Mouse (Mus musculus): ENCODE measurements around the gene Arl6ip5. TPM values are rescaled to one million over a fixed set of nuclear protein-coding genes. Genes with fewer than 3 reads are reported as not detected.

Gene Arl6ip5
- polyA plus RNA-seq, 1 experiment from 2014 or later, result 45.0 TPM

DNA sequence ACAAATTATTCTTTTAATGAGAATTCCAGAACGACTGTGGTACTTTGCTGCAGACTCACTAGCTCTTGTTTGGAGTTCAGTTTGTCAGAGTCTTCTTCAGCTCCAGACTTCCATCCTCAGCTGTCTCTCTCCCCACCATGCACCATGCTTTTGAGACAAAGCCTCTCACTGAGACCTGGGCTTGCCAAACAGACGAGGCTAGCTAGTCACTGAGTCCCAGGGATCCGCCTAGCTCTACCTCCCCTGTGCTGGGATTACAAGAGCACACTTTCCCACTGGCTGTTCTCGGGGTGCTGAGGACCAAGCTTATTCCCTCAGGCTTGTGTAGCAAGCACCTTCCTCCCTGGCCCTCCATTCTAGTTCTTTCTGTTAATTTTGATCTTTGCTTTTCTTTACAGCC, 13.1 kb downstream of the Arl6ip5 start:
- H3K27ac ChIP-seq, result peak overlapping the region; percentile 68
- H3K36me3 ChIP-seq, result 0 out of 2 replicates have a peak, but pooled peaks cover 3% of the 10 kb centered on the region
- H3K9ac ChIP-seq (replicated peaks), result no peak overlapping the region
- H3K4me2 ChIP-seq, result no peak overlapping the region
- whole genome bisulfite sequencing, result 81% methylated on average over 4 of the region's 4 CpGs
- H3K27me3 ChIP-seq, result 0 out of 2 replicates have a peak, but pooled peaks cover 10% of the 10 kb centered on the region
- H3K4me3 ChIP-seq (replicated peaks), result no peak overlapping the region
- H3K9me3 ChIP-seq, result no peaks in the 10 kb centered on the region
- ATAC-seq (ENCODE audit: insufficient number of reproducible peaks, insufficient read depth, low FRiP score, low TSS enrichment, low read depth), result no peak
- peaks cover 19% of the 10 kb centered on the region for H3K4me1 ChIP-seq (replicated peaks)

- peaks cover 7% of the 10 kb centered on the region; the same call in 1 of the 2 replicates for H3K36me3 ChIP-seq
- H3K27me3 ChIP-seq, result peaks cover 13% of the 10 kb centered on the region; the same call in 1 of the 2 replicates
- H3K4me3 ChIP-seq (replicated peaks), result no peak overlapping the region
- H3K9me3 ChIP-seq, result no peaks in the 10 kb centered on the region
- H3K9ac ChIP-seq (replicated peaks), result no peak overlapping the region
- H3K27ac ChIP-seq, result no peak overlapping the region
- H3K4me1 ChIP-seq (replicated peaks), result peaks cover 19% of the 10 kb centered on the region
- no peak for ATAC-seq (ENCODE audit: insufficient number of reproducible peaks, insufficient read depth, low FRiP score, low TSS enrichment, low read depth)
- no peak overlapping the region for H3K4me2 ChIP-seq
- 95% methylated on average over 8 of the region's 8 CpGs for WGBS
Observed at GRCm38 (mm10) chr6:97224505-97224904, 14.0 kb downstream of the Arl6ip5 start.

DNA sequence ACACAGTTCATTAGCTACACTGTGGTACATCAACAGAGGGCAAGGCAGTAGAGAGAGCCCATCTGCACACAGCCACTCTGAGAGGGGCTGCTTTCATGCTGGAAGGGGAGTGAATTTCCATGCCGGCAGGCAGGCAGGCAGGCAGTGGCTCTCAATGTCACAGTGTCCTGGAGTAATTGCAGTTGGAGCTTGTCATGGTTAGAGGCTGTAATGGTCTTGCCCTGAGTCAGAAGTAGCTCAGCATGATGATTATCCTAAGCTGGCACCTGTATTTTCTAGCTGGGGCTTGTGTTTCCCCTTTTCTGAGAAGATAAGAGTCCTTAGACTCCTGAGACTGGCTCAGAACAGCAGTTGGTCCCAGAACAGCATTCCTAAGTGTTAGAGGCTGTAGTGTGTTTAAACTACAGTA, 15.6 kb downstream of the Arl6ip5 start:
- Histone ChIP-seq H3K9ac (replicated peaks) (no peak overlapping the region), H3K4me3 (replicated peaks) (no peak overlapping the region), H3K27ac (no peak overlapping the region), H3K4me2 (no peak overlapping the region), H3K27me3 (peaks cover 17% of the 10 kb centered on the region), H3K4me1 (replicated peaks) (peaks cover 18% of the 10 kb centered on the region), H3K9me3 (no peaks in the 10 kb centered on the region), H3K36me3 (peaks cover 18% of the 10 kb centered on the region; the same call in 1 of the 2 replicates)
- no peak for ATAC-seq (ENCODE audit: insufficient number of reproducible peaks, insufficient read depth, low FRiP score, low TSS enrichment, low read depth)
- WGBS, result 58% methylated on average over 1 of the region's 1 CpGs

DNA sequence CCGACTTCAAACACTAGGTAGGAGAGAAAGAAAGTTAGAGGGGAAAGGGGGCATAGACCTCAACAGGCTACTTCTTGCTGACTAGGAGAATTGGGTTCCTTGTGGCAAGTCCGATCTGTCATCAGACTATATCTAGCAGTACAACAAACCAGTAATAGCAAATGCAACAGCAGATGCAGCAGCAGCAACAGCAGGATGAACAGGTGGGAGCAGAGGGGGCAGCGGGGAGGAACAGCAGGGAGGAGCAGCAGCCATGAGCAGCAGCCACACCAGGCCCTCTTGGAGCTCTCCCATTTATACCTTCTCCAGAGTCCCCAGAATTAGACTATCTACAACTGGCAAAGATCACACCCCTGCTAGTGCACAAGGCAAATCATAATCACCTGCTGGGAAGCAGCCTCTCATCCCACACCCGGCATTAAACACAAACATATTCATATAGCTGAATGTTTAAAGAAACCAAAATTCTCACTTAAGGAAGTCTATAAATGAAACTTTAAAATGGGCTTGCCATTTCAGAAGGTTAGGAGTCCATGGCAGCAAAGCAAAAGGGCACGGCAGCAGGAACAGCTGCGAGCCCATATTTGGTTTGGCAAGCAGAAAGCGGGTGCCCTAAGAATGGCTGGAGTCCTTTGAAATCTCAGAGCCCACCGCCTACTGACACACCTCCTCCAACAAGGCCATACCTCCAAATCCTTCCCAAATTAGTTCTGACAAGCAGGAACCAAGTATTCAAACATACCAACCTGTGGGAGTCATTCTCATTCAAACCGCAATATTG, 16.8 kb downstream of the Arl6ip5 start:
- no peaks in the 10 kb centered on the region for H3K9me3 ChIP-seq
- peaks cover 6% of the 10 kb centered on the region for H3K4me1 ChIP-seq (replicated peaks)
- H3K4me2 ChIP-seq, result no peak overlapping the region
- 93% methylated on average over 9 of the region's 9 CpGs for WGBS
- no peak overlapping the region for H3K4me3 ChIP-seq (replicated peaks)
- H3K36me3 ChIP-seq, result peaks cover 24% of the 10 kb centered on the region; the same call in 1 of the 2 replicates
- H3K27me3 ChIP-seq, result peaks cover 23% of the 10 kb centered on the region
- no peak overlapping the region for H3K27ac ChIP-seq
- no peak overlapping the region for H3K9ac ChIP-seq (replicated peaks)
- ATAC-seq (ENCODE audit: insufficient number of reproducible peaks, insufficient read depth, low FRiP score, low TSS enrichment, low read depth), result no peak

GRCm38 (mm10) chr6:97234911-97235668, 24.6 kb downstream of the Arl6ip5 start:
- ATAC-seq (ENCODE audit: insufficient number of reproducible peaks, insufficient read depth, low FRiP score, low TSS enrichment, low read depth), result no peak
- H3K4me3 ChIP-seq (replicated peaks), result no peak overlapping the region
- peaks cover 20% of the 10 kb centered on the region; the same call in 1 of the 2 replicates for H3K36me3 ChIP-seq
- H3K4me1 ChIP-seq (replicated peaks), result 0 out of 2 replicates have a peak, but pooled peaks cover 4% of the 10 kb centered on the region
- no peaks in the 10 kb centered on the region; the same call in 1 of the 2 replicates for H3K9me3 ChIP-seq
- WGBS, result 86% methylated on average over 7 of the region's 7 CpGs
- peaks cover 50% of the 10 kb centered on the region for H3K27me3 ChIP-seq
- H3K9ac ChIP-seq (replicated peaks), result no peak overlapping the region
- no peak overlapping the region for H3K4me2 ChIP-seq
- no peak overlapping the region for H3K27ac ChIP-seq

- Histone ChIP-seq H3K9me3 (no peaks in the 10 kb centered on the region; the same call in 1 of the 2 replicates), H3K4me1 (replicated peaks) (0 out of 2 replicates have a peak, but pooled peaks cover 4% of the 10 kb centered on the region), H3K9ac (replicated peaks) (no peak overlapping the region), H3K4me2 (no peak overlapping the region), H3K27ac (no peak overlapping the region), H3K4me3 (replicated peaks) (no peak overlapping the region), H3K27me3 (peaks cover 52% of the 10 kb centered on the region), H3K36me3 (peaks cover 12% of the 10 kb centered on the region; the same call in 1 of the 2 replicates)
- peak; percentile 66; the same call in 1 of the 2 replicates for ATAC-seq (ENCODE audit: insufficient number of reproducible peaks, insufficient read depth, low FRiP score, low TSS enrichment, low read depth)
- WGBS, result 54% methylated on average over 5 of the region's 5 CpGs
Observed at GRCm38 (mm10) chr6:97236088-97236487, 25.6 kb downstream of the Arl6ip5 start.

DNA sequence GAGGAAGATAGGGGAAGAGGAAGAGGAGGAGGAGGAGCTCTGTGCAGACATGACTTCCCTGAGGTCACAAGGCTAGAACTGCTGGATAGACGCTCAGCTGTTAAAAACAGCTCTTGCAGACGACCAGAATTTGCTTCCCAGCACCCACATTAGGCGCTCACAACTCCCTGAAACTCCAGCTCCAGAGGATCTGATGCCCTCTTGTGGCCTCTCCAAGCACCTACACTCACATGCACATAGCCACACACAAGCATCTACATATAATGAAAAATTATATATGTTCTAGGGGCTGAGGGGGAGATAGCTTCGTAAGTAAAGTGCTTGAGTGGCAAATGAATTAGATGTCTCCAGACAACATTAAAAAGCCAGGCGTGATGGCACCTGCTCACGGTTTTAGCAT, 28.9 kb downstream of the Arl6ip5 start:
- no peak overlapping the region for H3K9ac ChIP-seq (replicated peaks)
- H3K4me1 ChIP-seq (replicated peaks), result 0 out of 2 replicates have a peak, but pooled peaks cover 4% of the 10 kb centered on the region
- no peak for ATAC-seq (ENCODE audit: insufficient number of reproducible peaks, insufficient read depth, low FRiP score, low TSS enrichment, low read depth)
- H3K27me3 ChIP-seq, result peaks cover 34% of the 10 kb centered on the region
- H3K27ac ChIP-seq, result no peak overlapping the region
- H3K4me2 ChIP-seq, result no peak overlapping the region
- H3K36me3 ChIP-seq, result no peaks in the 10 kb centered on the region
- H3K4me3 ChIP-seq (replicated peaks), result no peak overlapping the region
- no peaks in the 10 kb centered on the region; the same call in 1 of the 2 replicates for H3K9me3 ChIP-seq
- WGBS, result 93% methylated on average over 6 of the region's 6 CpGs

DNA sequence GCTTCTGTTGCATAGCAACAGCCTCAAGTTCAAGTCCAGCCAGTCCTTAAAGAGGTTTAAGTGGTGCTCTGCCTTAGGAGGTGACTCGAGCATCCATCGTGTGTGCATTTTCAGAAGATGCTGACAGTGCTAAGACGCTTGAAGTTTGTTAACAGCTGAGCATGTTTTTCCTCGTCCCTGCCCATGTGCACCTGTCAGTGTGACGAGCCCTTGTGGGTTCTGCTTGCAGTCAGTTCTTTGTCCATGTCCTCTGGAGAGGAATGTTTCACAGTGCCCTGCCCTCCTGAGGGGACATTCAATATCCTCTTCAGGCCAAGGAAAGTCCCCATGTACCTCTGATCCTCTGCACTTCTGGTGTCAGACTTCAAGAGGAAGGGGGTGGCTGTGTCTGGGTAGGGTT, 29.6 kb downstream of the Arl6ip5 start:
- Histone ChIP-seq H3K9me3 (no peaks in the 10 kb centered on the region; the same call in 1 of the 2 replicates), H3K4me1 (replicated peaks) (0 out of 2 replicates have a peak, but pooled peaks cover 4% of the 10 kb centered on the region), H3K4me3 (replicated peaks) (no peak overlapping the region), H3K27ac (no peak overlapping the region), H3K4me2 (no peak overlapping the region), H3K36me3 (no peaks in the 10 kb centered on the region), H3K9ac (replicated peaks) (no peak overlapping the region), H3K27me3 (peaks cover 33% of the 10 kb centered on the region)
- 83% methylated on average over 5 of the region's 5 CpGs for WGBS
- no peak for ATAC-seq (ENCODE audit: insufficient number of reproducible peaks, insufficient read depth, low FRiP score, low TSS enrichment, low read depth)

- no peak for ATAC-seq (ENCODE audit: insufficient number of reproducible peaks, insufficient read depth, low FRiP score, low TSS enrichment, low read depth)
- 86% methylated on average over 4 of the region's 4 CpGs for WGBS
- peaks cover 34% of the 10 kb centered on the region for H3K27me3 ChIP-seq
- H3K9me3 ChIP-seq, result no peaks in the 10 kb centered on the region
- no peak overlapping the region for H3K4me3 ChIP-seq (replicated peaks)
- no peak overlapping the region for H3K27ac ChIP-seq
- no peaks in the 10 kb centered on the region for H3K4me1 ChIP-seq (replicated peaks)
- no peak overlapping the region for H3K9ac ChIP-seq (replicated peaks)
- no peaks in the 10 kb centered on the region for H3K36me3 ChIP-seq
- H3K4me2 ChIP-seq, result no peak overlapping the region
Observed at GRCm38 (mm10) chr6:97242522-97242921, 32.0 kb downstream of the Arl6ip5 start.

DNA sequence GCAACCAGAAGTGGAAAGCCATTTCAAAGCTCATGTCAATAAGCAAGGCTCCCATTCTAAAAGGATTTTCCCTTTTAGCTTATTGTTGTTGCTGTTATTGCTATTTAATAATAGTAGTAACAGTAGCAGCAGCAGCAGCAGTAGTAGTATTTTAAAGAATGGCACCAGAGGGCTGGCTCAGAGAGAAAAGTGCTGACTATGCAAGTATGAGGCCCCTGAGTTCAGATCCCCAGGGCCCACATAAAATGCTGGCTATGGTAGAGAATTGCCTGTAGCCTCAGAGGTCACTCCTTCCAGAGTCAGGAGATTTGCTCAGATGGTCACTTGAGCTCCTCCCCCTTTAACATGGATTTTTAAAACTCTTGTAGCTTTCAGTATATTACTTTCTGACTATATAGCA, 34.7 kb downstream of the Arl6ip5 start:
- H3K4me1 ChIP-seq (replicated peaks), result no peaks in the 10 kb centered on the region
- H3K9me3 ChIP-seq, result no peaks in the 10 kb centered on the region
- H3K9ac ChIP-seq (replicated peaks), result no peak overlapping the region
- H3K27me3 ChIP-seq, result peaks cover 12% of the 10 kb centered on the region
- no peaks in the 10 kb centered on the region for H3K36me3 ChIP-seq
- ATAC-seq (ENCODE audit: insufficient number of reproducible peaks, insufficient read depth, low FRiP score, low TSS enrichment, low read depth), result no peak
- H3K4me3 ChIP-seq (replicated peaks), result no peak overlapping the region
- no peak overlapping the region for H3K4me2 ChIP-seq
- no peak overlapping the region for H3K27ac ChIP-seq

- H3K9ac ChIP-seq (replicated peaks), result no peak overlapping the region
- ATAC-seq (ENCODE audit: insufficient number of reproducible peaks, insufficient read depth, low FRiP score, low TSS enrichment, low read depth), result no peak
- H3K27ac ChIP-seq, result no peak overlapping the region
- H3K27me3 ChIP-seq, result peaks cover 3% of the 10 kb centered on the region
- no peaks in the 10 kb centered on the region for H3K4me1 ChIP-seq (replicated peaks)
- no peak overlapping the region for H3K4me2 ChIP-seq
- no peak overlapping the region for H3K4me3 ChIP-seq (replicated peaks)
- no peaks in the 10 kb centered on the region for H3K9me3 ChIP-seq
- H3K36me3 ChIP-seq, result no peaks in the 10 kb centered on the region
- WGBS, result 46% methylated on average over 6 of the region's 6 CpGs
Observed at GRCm38 (mm10) chr6:97250966-97251365, 40.5 kb downstream of the Arl6ip5 start.

Measured in limb, embryonic 12.5 days (tissue).